Mouse (Mus musculus) layer of hippocampus, adult 2 months (tissue): ENCODE measurements at regions not wholly inside any gene's neighbourhood (a gene's known extent, or its start where the extent isn't known, plus 50 kb on each side); places are given as distances from the start of the nearest gene placed in this dataset.

Source experiments
- DNase-seq, 2 experiments: peaks; one replicate each; pipeline ENCODE4 v3.0.0; 2022; ENCODE audit warnings: low spot score in 2 of 2
- H3K27ac ChIP-seq: fragments of 200-600 bp; 2 replicates; pipeline ENCODE4 v1.8.1; 2022
- H3K4me3 ChIP-seq: fragments of 200-600 bp; 2 replicates; pipeline ENCODE4 v1.8.1; 2022; ENCODE audit warnings: mild to moderate bottlenecking
- CTCF ChIP-seq: fragments of 200-600 bp; conservative IDR thresholded peaks from 2 replicates; pipeline ENCODE4 v1.8.1; 2022; ENCODE audit warnings: antibody characterized with exemption, mild to moderate bottlenecking, moderate library complexity

GRCm38 (mm10) chr6:4417247-4417709 lies 87.3 kb upstream of the Col1a2 start:
- Histone ChIP-seq H3K27ac (peak overlapping the region; percentile 49), H3K4me3 (peak overlapping the region; percentile 28; the same call in 1 of the 2 replicates)
- peak in 1 of 2 experiments; percentile 33 for DNase-seq
- peak; percentile 76 for TF ChIP-seq CTCF

GRCm38 (mm10) chr6:4418376-4418775 lies 86.2 kb upstream of the Col1a2 start:
- Histone ChIP-seq H3K4me3 (no peak overlapping the region), H3K27ac (peak overlapping the region; percentile 46; the same call in 1 of the 2 replicates)
- no peak for TF ChIP-seq CTCF
- DNase-seq = no peak

GRCm38 (mm10) chr6:4418941-4419351 lies 85.7 kb upstream of the Col1a2 start:
- Histone ChIP-seq H3K4me3 (no peak overlapping the region), H3K27ac (no peak overlapping the region)
- TF ChIP-seq CTCF = no peak
- no peak for DNase-seq

- Histone ChIP-seq H3K4me3 (no peak overlapping the region), H3K27ac (no peak overlapping the region)
- no peak for TF ChIP-seq CTCF
- no peak for DNase-seq
Measured at GRCm38 (mm10) chr6:4421466-4421865, 83.1 kb upstream of the Col1a2 start.

- no peak for DNase-seq
- no peak for TF ChIP-seq CTCF
- H3K4me3 ChIP-seq = no peak overlapping the region
- no peak overlapping the region for H3K27ac ChIP-seq
Measured at GRCm38 (mm10) chr6:4427122-4427521, 77.5 kb upstream of the Col1a2 start.

- Histone ChIP-seq H3K4me3 (no peak overlapping the region), H3K27ac (no peak overlapping the region)
- peak in 1 of 2 experiments; percentile 4 for DNase-seq
- TF ChIP-seq CTCF = no peak
Measured at GRCm38 (mm10) chr6:4430704-4431310, 73.8 kb upstream of the Col1a2 start.

- H3K4me3 ChIP-seq = no peak overlapping the region
- no peak for DNase-seq
- no peak for TF ChIP-seq CTCF
- H3K27ac ChIP-seq = no peak overlapping the region
Measured at GRCm38 (mm10) chr6:4432192-4432591, 72.4 kb upstream of the Col1a2 start.

GRCm38 (mm10) chr6:4436439-4436838 lies 68.2 kb upstream of the Col1a2 start:
- Histone ChIP-seq H3K27ac (no peak overlapping the region), H3K4me3 (no peak overlapping the region)
- no peak for DNase-seq
- no peak for TF ChIP-seq CTCF

- Histone ChIP-seq H3K27ac (no peak overlapping the region), H3K4me3 (no peak overlapping the region)
- TF ChIP-seq CTCF = no peak
- no peak for DNase-seq
Measured at GRCm38 (mm10) chr6:4436874-4437273, 67.7 kb upstream of the Col1a2 start.

- TF ChIP-seq CTCF = no peak
- H3K4me3 ChIP-seq = no peak overlapping the region
- DNase-seq = no peak
- no peak overlapping the region for H3K27ac ChIP-seq
Measured at GRCm38 (mm10) chr6:4441618-4442167, 62.9 kb upstream of the Col1a2 start.

- Histone ChIP-seq H3K4me3 (no peak overlapping the region), H3K27ac (no peak overlapping the region)
- no peak for TF ChIP-seq CTCF
- DNase-seq = no peak
Measured at GRCm38 (mm10) chr6:4445906-4446305, 58.7 kb upstream of the Col1a2 start.

GRCm38 (mm10) chr6:4451227-4451626 lies 53.4 kb upstream of the Col1a2 start:
- Histone ChIP-seq H3K4me3 (no peak overlapping the region), H3K27ac (no peak overlapping the region)
- DNase-seq = no peak
- no peak for TF ChIP-seq CTCF
